Mouse (Mus musculus) liver, postnatal 0 days (tissue): ENCODE measurements at regions not wholly inside any gene's neighbourhood (a gene's known extent, or its start where the extent isn't known, plus 50 kb on each side); places are given as distances from the start of the nearest gene placed in this dataset.
A peak's percentile ranks its signal among the peaks of the same experiment; 100 is the strongest.

ENCODE experiments used
- ATAC-seq: fragments of 200-750 bp; cut with Nextera tagmentation; 2 replicates; pipeline ENCODE4 v1.8.0; 2017; ENCODE audit warnings: mild to moderate bottlenecking, moderate library complexity
- DNase-seq: peaks from one replicate; pipeline ENCODE4 v3.0.0-alpha.2; 2016
- H3K27ac ChIP-seq: fragments of 300-500 bp; sonication (generic); 2 replicates; pipeline ENCODE4 v1.5.1; 2014; ENCODE audit warnings: antibody characterized with exemption, moderate library complexity, mild to moderate bottlenecking, low read depth
- H3K27me3 ChIP-seq: fragments of 300-500 bp; sonication (generic); 2 replicates; pipeline ENCODE4 v1.6.1; 2014; ENCODE audit warnings: low read length, control low read depth, mixed read lengths; ENCODE audit not compliant: insufficient read depth
- H3K36me3 ChIP-seq: fragments of 300-500 bp; sonication (generic); replicated peaks from 2 replicates; pipeline ENCODE4 v1.6.1; 2014; ENCODE audit warnings: mild to moderate bottlenecking, control low read depth, low read length, moderate library complexity, mixed read lengths; ENCODE audit not compliant: insufficient read depth
- H3K4me1 ChIP-seq: fragments of 300-500 bp; sonication (generic); 2 replicates; pipeline ENCODE4 v1.6.1; 2014; ENCODE audit warnings: antibody characterized with exemption, mild to moderate bottlenecking, control low read depth; ENCODE audit not compliant: insufficient read depth
- H3K4me2 ChIP-seq: fragments of 300-500 bp; sonication (generic); 2 replicates; pipeline ENCODE4 v1.6.1; 2014; ENCODE audit warnings: low read depth, mild to moderate bottlenecking, low read length, moderate library complexity, mixed read lengths
- H3K4me3 ChIP-seq: fragments of 300-500 bp; sonication (generic); 2 replicates; pipeline ENCODE4 v1.5.1; 2014; ENCODE audit warnings: low read depth, low read length
- H3K9ac ChIP-seq: fragments of 300-500 bp; sonication (generic); replicated peaks from 2 replicates; pipeline ENCODE4 v1.6.1; 2014; ENCODE audit warnings: mild to moderate bottlenecking, moderate library complexity
- H3K9me3 ChIP-seq: fragments of 300-500 bp; sonication (generic); 2 replicates; pipeline ENCODE4 v1.6.1; 2016; ENCODE audit warnings: mild to moderate bottlenecking, control low read depth, low read length, mixed read lengths
- CTCF ChIP-seq: sonication (generic); IDR thresholded peaks from 2 replicates; pipeline ENCODE4 v1.5.1; 2016; ENCODE audit warnings: antibody characterized with exemption, low read depth
- EP300 ChIP-seq: IDR thresholded peaks from 2 replicates; pipeline ENCODE4 v1.6.1; 2016; ENCODE audit warnings: antibody characterized with exemption, low read depth, mild to moderate bottlenecking
- WGBS: fragments of 180-500 bp; shearing (Covaris S2); extraction: QIAGEN DNeasy Blood & Tissue Kit; methylation state at CpG from one replicate; pipeline ENCODE4 v1.1.7; 2014; ENCODE audit not compliant: insufficient replicate concordance; 5-methylcytosine and 5-hydroxymethylcytosine counted together

DNA sequence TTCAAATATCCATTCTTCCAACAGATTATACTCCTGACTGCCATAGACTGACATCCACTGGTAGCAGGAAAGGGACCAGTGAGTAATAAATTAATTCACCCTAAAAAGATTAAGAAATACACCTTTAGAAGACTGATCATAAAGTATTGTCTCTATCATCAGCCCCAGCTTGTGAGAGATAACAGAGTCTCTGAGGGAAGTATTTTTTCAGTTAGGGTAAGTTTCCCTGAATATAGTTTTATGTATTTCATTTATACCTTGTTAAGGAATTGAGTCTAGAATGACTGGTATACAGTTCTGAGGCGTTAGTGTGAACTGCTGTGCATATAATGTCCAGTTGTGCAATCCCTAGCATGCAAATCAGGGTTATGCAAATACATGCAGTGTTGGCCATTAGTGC is 569.3 kb upstream of the Tle4 start:
- ATAC-seq, result no peak
- 65% methylated on average over 1 of the region's 1 CpGs for WGBS
- TF ChIP-seq CTCF, result no peak
- no peak for TF ChIP-seq EP300

DNA sequence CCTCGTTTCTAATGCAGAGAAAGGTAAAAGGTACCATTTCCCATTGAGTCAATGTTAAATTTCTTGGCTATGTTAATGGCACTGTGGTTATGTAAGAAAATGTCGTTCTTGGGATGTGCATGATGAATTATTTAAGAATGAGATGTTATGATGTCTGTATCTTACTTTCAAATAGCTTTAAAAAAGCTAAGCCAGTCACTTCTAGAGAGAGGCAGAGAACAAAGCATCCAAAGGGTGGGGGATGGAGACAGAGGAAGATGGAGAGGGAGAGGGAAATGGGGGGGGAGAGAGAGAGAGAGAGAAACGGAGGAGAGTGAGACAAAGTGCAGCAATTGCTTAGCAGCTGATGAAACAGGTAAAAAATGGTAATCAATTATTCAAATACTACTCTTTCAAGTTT is 562.8 kb upstream of the Tle4 start:
- no peak overlapping the region for H3K27ac ChIP-seq
- H3K4me2 ChIP-seq, result no peak overlapping the region
- no peak overlapping the region for H3K4me3 ChIP-seq
- TF ChIP-seq CTCF (no peak), EP300 (no peak)
- no peaks in the 10 kb centered on the region for H3K27me3 ChIP-seq
- no peaks in the 10 kb centered on the region for H3K9me3 ChIP-seq
- 59% methylated on average over 3 of the region's 3 CpGs for WGBS
- no peak for ATAC-seq
- DNase-seq, result no peak
- no peak overlapping the region for H3K9ac ChIP-seq
- H3K4me1 ChIP-seq, result no peaks in the 10 kb centered on the region
- H3K36me3 ChIP-seq, result no peaks in the 10 kb centered on the region

More for the DNA sequence above, 569.3 kb upstream of the Tle4 start:
- Histone ChIP-seq H3K9me3 (no peaks in the 10 kb centered on the region), H3K27ac (no peak overlapping the region), H3K4me1 (no peaks in the 10 kb centered on the region), H3K36me3 (no peaks in the 10 kb centered on the region), H3K27me3 (no peaks in the 10 kb centered on the region), H3K4me3 (no peak overlapping the region), H3K9ac (no peak overlapping the region), H3K4me2 (no peak overlapping the region)
- no peak for DNase-seq

DNA sequence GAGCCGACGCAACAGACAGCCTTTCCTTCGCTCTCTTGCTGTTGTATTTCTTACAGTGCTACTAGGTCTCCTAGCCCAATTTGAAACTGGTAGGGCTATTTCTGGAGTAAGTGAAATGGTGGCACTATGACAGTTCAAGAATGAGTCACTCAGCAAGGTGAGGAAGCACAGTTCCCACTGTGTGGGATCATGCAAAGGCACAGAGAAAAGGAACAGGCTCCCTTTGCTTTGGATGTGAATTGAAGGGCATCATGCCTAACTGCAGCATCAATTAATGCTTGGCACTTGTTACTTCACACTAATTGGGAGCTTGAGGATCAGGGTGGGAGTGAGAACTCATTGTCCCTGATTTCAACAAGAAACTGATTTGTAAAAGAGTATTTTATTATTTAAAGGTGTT is 560.8 kb upstream of the Tle4 start:
- Histone ChIP-seq H3K9me3 (no peaks in the 10 kb centered on the region), H3K27me3 (no peaks in the 10 kb centered on the region), H3K4me1 (no peaks in the 10 kb centered on the region), H3K4me3 (no peak overlapping the region), H3K36me3 (no peaks in the 10 kb centered on the region), H3K27ac (no peak overlapping the region), H3K9ac (no peak overlapping the region), H3K4me2 (no peak overlapping the region)
- 88% methylated on average over 3 of the region's 3 CpGs for WGBS
- no peak for TF ChIP-seq EP300
- TF ChIP-seq CTCF, result no peak
- no peak for ATAC-seq
- DNase-seq, result no peak

DNA sequence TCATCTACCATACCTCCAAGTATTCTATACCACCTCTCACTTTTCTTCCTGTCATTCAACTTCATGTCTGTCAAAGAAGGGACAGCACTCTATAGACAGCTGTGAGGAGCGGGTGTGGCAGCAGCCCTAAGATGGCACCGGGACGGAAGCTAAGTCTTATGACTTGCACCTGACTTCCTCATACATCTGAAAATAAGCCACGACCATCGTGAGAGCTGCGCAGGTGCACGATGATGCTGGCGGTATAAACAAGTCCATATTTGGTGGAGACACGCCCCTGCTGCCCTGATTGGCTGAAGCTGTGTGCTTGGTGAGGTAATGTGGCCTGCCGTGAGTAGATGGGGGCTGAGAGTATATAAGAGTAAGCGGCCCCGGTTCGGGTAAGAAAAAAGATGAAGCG is 560.3 kb upstream of the Tle4 start:
- Histone ChIP-seq H3K27me3 (no peaks in the 10 kb centered on the region), H3K9me3 (no peaks in the 10 kb centered on the region), H3K4me3 (no peak overlapping the region), H3K36me3 (no peaks in the 10 kb centered on the region), H3K4me2 (no peak overlapping the region), H3K27ac (no peak overlapping the region), H3K9ac (no peak overlapping the region), H3K4me1 (no peaks in the 10 kb centered on the region)
- DNase-seq (peak; percentile 10), ATAC-seq (no peak)
- WGBS, result 80% methylated on average over 14 of the region's 14 CpGs
- no peak for TF ChIP-seq EP300
- no peak for TF ChIP-seq CTCF

DNA sequence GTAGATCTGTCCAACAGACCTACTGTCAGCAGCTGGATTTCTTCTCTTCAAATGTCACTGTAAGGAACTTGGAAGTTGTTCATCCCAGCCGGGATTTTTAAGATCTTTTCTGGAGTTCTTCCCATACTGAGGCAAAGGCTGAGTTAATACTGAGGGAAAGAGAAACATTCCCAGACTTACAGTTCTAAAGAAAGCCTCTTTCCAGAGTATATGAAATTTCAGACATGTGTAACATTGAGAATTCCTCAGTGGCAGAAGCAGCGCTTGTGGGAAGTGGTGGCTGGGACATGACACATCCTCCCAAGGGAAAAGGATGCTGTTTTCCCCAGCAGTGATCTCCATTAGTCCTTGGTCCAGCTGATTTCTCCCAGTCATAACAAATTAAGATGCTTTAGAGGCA is 556.8 kb upstream of the Tle4 start:
- no peak overlapping the region for H3K9ac ChIP-seq
- TF ChIP-seq CTCF (no peak), EP300 (no peak)
- no peaks in the 10 kb centered on the region for H3K9me3 ChIP-seq
- WGBS, result 67% methylated on average over 2 of the region's 2 CpGs
- no peaks in the 10 kb centered on the region for H3K36me3 ChIP-seq
- H3K27ac ChIP-seq, result no peak overlapping the region
- H3K4me3 ChIP-seq, result no peak overlapping the region
- H3K4me2 ChIP-seq, result no peak overlapping the region
- no peak for DNase-seq
- no peaks in the 10 kb centered on the region for H3K27me3 ChIP-seq
- H3K4me1 ChIP-seq, result no peaks in the 10 kb centered on the region
- ATAC-seq, result no peak

DNA sequence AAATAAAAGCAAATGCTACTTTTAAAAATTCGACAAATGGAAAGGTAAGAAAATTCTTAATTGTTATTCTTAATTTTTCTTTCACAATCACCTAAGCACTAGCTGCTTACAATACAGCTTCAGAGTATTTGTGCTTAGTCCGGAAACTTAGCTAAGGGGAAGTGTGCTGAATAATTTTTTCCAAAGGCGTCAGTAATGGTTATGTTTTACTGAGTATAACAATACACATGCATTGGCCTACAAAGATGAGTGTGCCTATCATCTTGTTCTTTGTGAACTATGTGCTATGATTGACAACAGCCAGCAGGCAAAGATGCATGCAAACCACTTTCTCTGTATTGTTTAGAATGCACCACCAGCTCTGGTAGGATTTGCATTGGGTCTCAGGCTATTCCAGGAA is 548.5 kb upstream of the Tle4 start:
- no peaks in the 10 kb centered on the region for H3K36me3 ChIP-seq
- no peak overlapping the region for H3K27ac ChIP-seq
- ATAC-seq (no peak), DNase-seq (no peak)
- H3K4me2 ChIP-seq, result no peak overlapping the region
- no peaks in the 10 kb centered on the region for H3K9me3 ChIP-seq
- no peak overlapping the region for H3K4me3 ChIP-seq
- TF ChIP-seq CTCF (no peak), EP300 (no peak)
- no peak overlapping the region for H3K9ac ChIP-seq
- WGBS, result 68% methylated on average over 3 of the region's 3 CpGs
- H3K4me1 ChIP-seq, result no peaks in the 10 kb centered on the region
- no peaks in the 10 kb centered on the region for H3K27me3 ChIP-seq

- 48% methylated on average over 4 of the region's 4 CpGs for WGBS
- ATAC-seq (no peak), DNase-seq (no peak)
- no peak overlapping the region for H3K4me2 ChIP-seq
- no peaks in the 10 kb centered on the region for H3K36me3 ChIP-seq
- H3K4me3 ChIP-seq, result no peak overlapping the region
- TF ChIP-seq EP300 (no peak), CTCF (no peak)
- H3K27me3 ChIP-seq, result no peaks in the 10 kb centered on the region
- H3K4me1 ChIP-seq, result no peaks in the 10 kb centered on the region
- no peaks in the 10 kb centered on the region for H3K9me3 ChIP-seq
- H3K27ac ChIP-seq, result no peak overlapping the region
- H3K9ac ChIP-seq, result no peak overlapping the region
Measured at GRCm38 (mm10) chr19:15127122-15127521, 529.3 kb upstream of the Tle4 start.
